Mouse (Mus musculus) embryo, embryonic 10 days (tissue): Measurements from ENCODE around the gene St8sia1.

Experiments
- DNase-seq: peaks from one replicate; pipeline ENCODE4 v3.0.0-alpha.2; 2015; ENCODE audit warnings: low spot score

St8sia1 gene

DNA sequence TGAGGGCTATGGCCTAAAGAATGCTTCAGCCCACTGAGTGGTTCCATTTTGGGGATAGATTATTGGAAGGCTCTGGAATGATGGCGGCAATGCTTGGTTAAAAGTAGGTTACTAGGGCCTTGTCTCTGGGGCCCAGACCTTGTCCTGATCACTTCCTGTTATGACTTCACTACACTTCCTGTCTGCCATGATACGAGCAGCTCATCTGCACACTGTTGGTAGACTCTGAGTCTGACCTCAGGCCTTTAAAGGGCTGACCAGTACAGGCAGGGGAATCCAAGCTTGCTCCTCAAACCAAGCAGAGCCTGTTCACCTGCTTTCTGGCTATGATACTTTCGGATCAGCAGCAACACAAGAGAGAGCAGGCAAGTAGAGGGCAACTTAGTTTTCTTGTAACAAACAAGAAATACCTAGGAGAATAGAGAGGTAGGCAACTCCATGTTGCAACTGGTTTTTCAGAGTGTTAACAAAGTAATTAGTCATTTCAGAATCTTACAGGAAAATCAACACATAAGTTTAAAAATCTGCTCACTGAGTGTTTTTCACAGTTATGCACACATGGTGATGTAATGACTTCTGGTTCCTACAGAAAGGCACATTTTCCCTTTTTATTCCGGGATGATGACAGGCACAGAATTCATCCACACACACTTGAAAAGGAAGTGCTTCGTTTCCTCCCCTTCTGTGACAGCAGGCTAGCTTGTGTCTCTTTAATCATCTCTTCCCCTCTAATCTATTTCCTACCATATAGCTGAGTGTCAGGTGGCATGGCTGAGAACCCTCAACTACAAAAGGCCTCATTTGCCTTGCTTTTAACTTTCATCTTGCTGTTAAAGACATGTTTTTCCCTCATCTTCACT lies 55.1 kb downstream of the St8sia1 start:
- DNase-seq: no peak

DNA sequence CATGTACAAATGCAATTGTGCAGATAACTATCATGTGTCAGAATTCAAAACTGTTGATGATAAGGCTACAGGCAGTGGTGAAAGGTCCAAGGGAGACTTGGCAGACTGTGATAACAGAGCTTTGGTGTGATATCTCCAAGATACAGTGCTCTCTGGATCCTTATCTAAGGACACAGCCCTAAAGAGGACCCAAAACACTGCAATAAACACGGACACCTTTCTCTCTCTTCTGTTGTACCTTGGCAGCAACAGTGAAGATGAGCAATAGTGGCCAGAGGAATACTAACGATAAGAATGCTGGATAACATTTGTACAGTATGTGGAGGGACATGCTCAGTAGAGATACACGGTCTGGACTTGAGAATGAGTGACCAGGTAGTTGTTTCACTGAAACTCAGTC lies 55.8 kb downstream of the St8sia1 start:
- no peak for DNase-seq

DNA sequence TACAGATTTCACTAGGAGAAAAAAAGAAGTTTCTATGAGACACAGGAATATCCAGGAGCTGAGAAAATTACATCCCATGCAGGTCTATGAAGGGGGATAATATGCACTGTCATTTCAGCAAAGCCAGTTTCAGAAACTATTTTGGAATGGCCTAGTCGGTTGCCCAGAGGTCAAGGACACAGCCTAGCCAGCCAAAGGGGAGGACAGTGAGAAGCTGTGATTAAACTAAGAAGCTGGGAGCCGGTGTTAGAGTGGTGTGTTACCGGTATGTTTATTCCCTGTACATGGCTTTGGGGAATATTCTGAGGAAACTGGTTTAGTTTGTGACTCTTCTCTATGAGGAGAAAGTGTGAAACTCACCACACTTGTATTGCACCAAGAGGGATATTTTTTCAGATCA lies 68.9 kb downstream of the St8sia1 start:
- DNase-seq: no peak

DNA sequence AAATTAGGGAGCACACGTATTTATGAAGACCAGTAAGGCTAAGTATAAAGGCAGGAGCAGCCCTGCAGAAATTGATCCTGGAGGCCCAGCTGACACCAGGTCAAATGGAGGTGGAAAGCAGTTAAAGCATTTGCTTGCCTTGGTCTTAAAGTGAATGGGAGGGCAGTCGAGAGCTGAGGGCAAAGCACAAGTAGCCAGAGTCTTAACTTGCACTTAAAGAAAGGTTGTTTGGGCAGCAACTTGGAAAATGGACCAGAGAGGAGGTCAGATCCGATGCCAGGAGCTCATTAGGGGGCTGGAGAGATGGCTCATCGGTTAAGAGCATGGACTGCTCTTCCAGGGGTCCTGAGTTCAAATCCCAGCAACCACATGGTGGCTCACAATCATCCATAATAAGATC lies 70.5 kb downstream of the St8sia1 start:
- DNase-seq: no peak

DNA sequence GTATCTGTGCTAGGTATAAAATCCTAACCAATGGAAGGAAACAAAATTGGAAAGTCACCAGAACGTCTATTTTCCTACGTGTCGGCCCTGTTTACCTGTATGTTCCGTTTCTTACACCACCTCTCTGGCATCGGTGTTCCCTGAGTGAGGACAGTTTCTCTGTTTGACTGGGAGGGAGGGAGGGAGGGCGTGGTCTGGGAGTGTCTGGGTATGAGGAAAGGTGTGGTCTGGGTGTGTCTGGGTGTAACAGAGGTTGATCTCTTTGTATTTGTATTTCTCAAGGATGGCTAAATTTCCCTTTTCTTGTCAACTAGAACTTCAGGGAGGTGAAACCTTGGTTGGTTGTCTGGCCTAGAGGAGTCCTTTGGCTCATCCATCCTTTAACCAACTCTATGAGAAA lies 73.9 kb downstream of the St8sia1 start:
- no peak for DNase-seq

DNA sequence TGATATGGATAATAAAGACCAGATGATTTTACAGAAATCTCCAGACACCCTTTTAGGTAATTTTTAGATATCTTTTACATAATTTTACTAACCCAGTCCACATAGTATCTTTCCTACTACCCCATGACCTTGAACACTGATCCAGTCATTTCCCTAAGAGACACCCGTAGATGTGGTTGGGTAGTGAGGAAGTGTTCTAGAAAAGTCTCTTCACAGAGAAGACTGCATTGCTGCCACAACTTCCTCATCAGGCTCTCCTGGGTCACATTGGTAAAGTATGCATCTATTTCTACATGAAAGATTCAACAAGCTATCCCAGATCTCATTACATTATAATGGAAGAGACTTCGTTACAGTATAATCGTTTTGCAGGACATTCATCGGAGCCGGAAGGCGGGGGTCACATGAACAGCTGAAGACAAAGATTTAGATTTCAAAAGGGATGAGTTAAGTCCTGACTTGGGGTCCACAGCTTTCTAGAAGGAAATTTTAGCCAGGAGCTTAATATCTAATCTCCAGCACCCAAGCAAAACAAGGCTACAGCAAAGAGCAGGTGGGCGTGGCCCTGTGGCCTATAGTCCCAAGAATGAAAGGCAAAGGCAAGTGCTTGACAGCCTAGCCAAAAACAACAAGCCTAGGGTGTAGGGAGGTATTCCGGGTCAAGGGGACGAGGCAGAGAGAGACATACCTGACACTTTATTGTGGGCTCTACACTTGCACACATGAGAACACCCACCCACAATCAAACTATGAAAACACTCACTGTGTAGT lies 75.1 kb downstream of the St8sia1 start:
- DNase-seq: no peak

DNA sequence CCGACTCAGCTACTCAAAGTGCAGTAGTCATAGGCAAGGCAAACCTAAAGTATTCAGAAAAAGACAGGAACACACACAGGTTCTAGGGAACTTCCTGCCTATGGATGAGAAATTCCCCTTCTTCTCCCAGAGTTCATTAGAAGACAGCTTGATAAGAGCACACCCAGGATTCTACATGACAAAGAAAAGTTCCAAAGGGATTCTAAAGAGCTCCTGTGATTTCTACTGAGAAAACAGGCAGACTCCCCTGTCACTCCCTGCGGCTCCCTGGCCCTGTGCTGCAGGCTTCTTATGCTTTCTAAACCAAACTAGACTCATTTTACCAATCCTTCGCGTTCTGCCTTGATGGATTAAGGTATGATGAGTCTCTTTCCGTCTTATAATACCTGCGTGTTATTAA lies 75.9 kb downstream of the St8sia1 start:
- no peak for DNase-seq

DNA sequence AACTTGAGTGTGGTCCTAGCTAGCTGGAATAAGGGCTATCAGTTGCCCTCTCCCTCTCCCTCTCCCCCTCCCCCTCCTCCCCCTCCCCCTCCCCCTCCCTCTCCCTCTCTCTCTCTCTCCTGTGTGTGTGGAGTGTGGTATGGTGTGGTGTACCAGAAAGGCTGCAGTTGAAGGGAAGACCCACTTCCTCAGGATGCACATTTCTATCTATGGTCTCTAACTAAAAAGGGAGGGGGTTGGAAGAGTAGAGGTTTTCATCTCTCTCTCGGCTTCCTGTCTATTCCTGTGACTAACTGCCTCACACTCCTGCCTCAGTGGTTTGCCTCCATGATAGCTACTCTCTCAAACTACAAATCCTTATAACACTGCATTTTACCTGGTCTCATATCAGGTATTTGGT lies 76.9 kb downstream of the St8sia1 start:
- DNase-seq: no peak

DNA sequence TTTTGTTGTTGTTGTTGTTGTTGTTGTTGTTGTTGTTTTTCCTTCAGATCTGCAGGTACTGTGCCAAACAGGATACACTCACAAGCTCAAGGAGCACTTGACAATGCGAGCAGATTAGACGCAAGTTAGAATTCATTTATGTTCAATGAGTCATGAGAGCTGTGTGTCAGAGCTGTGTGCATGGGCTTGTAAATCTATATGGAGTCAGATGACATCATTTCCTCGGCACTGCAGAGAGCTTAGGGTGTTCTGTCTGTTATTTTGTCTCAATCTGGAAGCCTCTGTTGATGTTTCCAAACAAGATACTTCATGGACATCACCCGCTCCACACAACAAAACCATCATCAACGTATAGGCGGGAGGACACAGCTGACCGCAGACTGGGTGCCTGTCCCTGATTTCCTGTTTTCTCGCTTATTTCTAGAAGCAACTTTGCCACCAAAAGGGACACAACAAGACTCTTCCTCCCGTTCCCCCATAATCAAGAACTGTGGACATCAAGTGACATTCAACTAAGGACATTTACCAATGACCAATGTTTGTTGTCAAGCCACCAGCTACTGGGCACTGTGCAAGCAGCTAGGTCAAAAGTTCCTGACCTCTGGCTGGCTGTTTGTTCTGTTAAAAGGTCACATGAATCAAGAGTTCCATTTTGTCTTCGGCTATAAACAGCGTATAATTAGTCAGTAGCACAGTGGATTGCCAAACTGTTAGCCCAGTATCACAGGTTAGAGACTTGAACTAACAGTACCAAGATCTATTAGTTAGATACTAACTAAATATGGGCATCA lies 78.7 kb downstream of the St8sia1 start:
- peak; percentile 23 for DNase-seq

DNA sequence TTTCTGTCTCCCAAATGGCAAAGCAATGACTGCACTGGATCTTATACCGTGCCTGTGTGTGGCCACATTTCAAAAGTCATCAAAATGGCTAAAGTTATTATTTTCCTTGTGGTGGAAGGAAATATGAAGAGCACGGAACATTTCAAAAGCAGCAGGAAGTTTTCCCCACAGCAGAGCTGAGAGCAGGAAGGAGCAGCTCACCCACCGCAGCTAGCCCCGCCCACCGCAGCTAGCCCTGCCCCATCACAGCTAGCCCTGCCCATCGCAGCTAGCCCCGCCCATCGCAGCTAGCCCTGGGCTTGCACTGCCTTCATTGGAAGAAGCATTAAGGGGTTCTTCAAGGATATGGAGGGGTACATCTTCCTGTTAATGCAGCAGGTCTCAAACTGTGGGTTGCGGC lies 80.1 kb downstream of the St8sia1 start:
- DNase-seq: peak; percentile 32

DNA sequence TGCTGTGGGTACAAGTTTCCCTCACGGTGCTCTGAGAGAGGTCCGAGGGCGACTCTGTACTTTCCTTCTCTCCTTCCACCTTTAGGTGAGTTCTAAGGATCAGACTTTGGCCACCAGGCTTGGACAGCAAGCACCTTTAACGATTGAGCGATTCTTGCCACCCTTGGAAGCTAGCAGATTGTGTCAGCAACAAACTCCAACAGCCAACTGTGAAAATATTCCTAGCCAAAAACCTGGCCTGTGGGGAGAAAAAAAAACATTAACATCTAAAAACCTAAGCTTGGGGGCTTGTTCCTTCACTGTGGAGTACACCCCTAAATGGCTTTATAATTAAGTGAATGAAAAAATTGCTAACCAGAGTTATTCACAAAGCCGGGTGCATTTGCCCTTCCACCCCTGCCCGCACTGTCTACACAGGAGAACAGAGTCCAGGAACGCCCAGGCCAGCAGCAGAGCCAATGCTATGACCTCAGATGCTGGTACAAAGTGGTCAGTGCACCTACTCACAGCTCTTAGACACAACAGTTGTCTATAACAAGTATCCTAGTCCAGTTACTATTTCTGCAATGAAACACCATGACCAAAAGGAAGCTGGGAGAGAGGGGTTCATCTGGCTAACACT lies 83.3 kb downstream of the St8sia1 start:
- no peak for DNase-seq

DNA sequence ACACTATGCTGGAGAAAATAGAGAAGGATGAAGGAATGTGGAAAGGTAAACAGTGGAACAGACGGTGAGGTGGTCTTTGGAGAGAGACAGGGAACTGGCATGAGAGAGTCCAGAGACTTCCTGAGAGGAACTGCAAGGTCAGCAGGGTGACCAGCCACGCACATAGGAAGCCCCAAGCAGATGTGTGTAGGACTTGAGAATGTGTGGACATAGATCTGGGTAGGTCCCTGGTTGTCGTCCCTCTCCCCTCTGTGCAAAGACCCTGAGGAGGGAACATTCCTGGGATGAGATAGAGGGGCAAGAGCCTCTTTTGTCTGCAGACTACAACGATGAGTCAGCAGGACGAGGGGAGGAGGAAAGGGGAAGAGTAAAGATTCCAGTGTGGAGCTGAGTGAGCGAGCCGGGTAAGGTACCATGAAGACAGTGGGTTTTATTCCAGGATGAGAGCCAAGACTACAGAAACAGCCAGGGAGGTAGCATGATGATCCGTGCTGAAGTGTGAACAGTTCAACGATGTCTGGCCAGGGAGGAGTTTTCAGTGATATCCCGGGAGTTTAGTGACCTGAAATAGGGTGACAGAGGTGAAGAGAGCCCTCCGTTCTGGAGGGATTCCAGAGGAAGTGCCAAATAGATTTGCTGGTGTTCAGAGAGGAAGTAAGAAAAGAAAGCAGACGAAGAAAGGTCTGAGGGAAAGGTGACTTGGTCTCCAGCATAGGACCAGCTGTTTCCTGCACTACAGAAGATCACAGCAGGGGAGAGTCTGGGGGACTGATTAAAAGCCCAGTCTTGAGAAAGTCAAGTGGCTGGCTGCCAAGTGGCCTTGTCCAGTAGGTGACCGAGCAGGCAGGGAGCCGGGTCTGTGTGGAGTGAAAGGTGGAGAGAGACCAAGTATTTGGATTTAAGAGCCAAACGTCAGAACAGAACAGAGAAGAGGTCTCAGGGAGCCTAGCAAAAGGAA lies 85.2 kb downstream of the St8sia1 start:
- DNase-seq: peak; percentile 39

DNA sequence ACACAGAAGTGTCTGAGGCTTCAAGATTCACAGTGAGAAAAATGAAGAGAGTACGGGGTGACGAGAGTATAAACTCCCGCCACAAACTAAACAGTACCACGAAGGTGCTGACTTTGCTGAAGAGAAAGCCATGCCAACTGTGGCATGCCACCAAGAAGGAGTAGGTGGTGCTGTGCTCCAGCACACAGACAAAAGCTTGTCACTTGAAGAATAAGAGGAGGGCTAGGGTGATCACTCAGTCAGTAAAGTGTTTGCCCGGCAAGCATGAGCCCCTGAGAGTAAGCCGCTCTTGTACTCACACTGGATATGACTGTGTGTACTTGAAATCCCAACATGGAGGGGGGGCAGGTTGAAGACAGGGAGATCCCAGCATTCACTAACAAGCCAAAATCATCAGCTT lies 87.0 kb downstream of the St8sia1 start:
- no peak for DNase-seq

DNA sequence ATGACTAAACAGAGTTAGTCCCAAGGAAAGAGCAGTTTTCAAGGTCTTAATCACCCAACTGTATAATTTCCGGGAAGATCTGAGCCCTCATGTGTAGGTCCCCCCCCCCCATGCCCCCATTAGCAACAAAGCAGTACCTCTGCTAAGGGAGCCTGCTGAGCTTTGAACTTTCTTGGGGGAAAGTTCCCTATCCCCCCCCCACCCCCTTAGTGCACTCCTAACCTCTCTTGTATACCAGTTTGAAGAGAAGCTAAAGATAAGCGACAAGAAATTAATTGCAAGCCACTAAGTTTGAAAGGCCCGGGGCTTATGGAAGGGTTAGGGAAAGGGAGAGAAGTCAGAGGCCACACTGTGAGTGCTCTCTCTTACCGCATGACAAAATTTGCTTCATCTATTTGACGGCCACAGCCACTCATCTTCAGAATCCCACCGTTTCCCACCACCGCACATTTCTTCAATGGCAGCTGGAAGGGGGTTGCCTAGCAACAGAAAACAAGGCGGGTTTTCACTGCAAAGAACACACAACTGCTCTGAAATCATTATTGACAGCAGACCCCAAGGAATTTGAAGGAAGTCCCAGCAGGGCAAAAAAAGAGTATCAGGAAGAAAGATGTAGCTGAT lies 87.9 kb downstream of the St8sia1 start:
- DNase-seq: peak; percentile 88

DNA sequence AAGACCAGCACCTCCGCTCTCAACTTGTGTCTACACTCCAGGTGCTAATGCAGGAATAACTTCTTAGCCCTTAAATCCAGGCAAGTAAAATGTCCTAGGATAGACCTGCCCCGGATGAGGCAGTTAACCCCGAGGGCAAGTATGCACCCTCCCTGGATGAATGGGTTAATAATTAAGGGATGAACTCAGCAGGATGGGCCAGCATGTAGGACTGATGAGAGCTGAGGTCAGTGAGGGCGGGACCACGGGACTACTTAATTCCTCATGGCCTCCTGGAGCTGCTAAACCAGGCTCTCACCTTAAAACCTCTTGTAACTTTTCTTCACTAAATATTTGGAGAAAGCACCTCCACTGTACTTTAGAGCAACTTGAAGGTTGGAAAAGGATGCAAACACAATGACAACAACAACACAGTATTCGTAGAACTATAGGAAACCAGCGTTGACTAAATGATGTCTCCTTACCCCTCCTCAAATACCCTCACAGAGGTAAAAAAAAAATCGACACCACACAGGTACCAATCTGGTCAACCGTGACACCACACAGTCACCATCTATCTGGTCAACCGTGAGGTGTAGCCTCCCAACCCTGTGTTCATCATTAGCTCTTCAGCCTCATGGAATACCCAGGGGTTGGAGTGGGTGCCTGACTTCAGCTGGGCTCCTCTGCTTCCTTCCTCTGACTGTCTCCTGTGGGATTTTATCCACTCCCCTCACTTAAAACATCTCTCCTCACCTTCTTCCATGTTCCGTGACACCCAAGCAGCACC lies 90.3 kb downstream of the St8sia1 start:
- DNase-seq: no peak

DNA sequence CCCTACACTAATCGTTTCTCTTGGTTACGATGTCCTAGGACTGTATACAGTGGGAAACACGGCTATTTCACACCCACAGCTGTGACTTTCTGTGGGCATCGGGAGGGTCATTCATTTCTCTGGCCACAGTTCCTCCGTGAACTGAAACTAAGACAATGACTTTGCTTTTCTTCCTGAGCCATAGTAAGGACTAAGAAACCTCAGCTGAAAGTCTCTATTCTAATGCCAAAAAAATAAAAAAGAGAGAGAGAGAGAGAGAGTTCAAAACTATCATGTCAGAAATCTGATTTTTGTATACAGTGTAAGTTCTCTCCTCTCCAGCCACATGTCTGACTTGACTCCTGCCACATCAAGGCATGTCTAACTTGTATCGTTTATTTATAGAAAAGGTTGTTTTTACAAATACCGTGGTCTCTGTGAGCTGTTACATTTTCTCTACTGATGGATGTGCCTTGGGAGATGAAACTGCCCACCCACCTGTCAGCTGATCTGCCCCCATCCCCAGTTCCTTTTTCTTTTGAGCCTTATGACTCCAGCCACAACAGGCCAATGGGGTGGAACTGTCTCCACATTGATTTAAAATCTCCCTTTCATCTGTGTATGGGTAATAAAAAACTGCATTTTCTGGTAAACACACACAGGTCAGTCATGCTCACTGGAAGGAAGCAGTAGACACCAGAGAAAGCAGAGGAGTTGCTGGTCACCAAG lies 94.4 kb downstream of the St8sia1 start:
- no peak for DNase-seq

DNA sequence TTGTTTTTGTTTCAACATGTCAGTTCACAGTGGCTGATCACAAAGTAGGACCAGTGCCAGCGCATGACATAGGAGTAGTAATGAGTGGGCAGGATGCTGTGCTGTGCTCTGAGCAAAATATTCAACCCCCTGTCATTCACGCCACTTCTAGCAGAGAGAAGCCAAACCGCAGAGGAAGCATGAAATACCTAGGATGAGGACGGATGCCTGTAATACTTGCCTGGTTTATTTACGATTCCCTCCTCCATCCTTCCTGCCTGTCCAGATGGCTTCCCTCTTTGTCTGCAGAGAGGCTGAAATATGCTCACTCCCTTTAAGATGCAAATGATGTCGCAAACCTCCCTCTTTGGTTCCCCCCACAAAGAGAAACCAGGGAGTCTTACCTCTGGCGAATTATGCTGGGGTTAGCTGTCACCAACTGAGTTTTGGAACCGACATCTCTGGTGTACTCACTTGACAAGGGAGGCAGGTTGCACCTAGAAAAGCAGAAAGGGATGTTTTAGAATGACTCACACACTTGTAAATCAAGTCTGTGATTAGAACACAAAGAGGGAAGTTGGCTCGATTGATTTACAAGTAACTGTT lies 96.7 kb downstream of the St8sia1 start:
- peak; percentile 62 for DNase-seq

DNA sequence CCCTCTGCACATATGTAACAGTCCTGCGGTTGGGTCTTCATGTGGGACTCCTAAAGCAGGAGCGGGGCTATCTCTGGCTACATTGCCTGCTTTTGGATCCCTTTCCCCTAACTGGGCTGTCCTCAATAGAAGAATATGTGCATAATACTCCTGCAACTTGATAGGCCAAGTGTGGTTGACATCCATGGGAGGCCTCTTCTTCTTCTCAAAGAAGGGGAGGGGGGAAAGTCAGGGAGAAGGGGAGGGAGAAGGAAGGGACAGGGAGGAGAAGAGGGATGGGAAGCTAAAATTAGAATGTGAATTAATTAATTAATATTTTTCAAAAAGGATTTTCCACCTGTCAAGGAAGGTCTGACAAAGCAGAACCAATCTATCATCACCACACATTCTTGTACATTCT lies 97.2 kb downstream of the St8sia1 start:
- no peak for DNase-seq

DNA sequence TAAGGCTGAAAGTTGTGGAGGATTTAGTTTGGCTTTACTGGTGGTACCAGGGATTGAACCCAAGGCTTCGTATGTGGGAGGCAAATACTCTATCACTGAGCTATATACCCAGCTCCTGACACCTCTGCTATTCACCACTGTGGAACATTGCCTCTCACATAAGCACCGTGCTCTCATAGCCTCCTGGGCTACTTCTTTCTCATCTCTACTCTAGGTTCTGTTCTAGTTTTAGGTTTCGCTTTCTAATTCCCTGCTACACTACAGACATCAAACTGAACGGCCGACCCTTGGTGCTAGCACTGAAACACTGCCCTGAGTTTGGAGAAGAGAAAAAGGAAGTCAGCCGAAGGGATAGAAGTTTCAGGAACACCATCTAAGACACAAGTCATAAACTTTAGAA lies 99.1 kb downstream of the St8sia1 start:
- DNase-seq: no peak
